Mouse (Mus musculus) lung, embryonic 15.5 days (tissue): ENCODE data around the gene Lgals7. TPM values are rescaled to one million over a fixed set of nuclear protein-coding genes. Genes with fewer than 3 reads are reported as not detected.
"Not testable (repeated sequence)": the region's sequence is repeated elsewhere in the genome, so short reads cannot be mapped to it uniquely, and the experiment has no call there.

Source experiments
- ATAC-seq: fragments of 200-750 bp; cut with Nextera tagmentation; 2 replicates; pipeline ENCODE4 v1.8.0; 2017; ENCODE audit warnings: moderate number of reproducible peaks, borderline replicate concordance; ENCODE audit not compliant: low FRiP score, low TSS enrichment; ENCODE audit errors: extremely low read depth
- H3K27ac ChIP-seq: fragments of 300-500 bp; sonication (generic); 2 replicates; pipeline ENCODE4 v1.5.1; 2015; ENCODE audit warnings: moderate library complexity, mild to moderate bottlenecking, inconsistent platforms
- H3K27me3 ChIP-seq: fragments of 300-500 bp; sonication (generic); 2 replicates; pipeline ENCODE4 v1.6.1; 2015; ENCODE audit warnings: inconsistent platforms
- H3K36me3 ChIP-seq: fragments of 300-500 bp; sonication (generic); 2 replicates; pipeline ENCODE4 v1.6.1; 2015; ENCODE audit warnings: inconsistent platforms
- H3K4me1 ChIP-seq: fragments of 300-500 bp; sonication (generic); 2 replicates; pipeline ENCODE4 v1.6.1; 2015; ENCODE audit warnings: inconsistent platforms
- H3K4me2 ChIP-seq: fragments of 300-500 bp; sonication (generic); 2 replicates; pipeline ENCODE4 v1.6.1; 2015; ENCODE audit warnings: inconsistent platforms, mild to moderate bottlenecking, moderate library complexity
- H3K4me3 ChIP-seq: fragments of 300-500 bp; sonication (generic); 2 replicates; pipeline ENCODE4 v1.5.1; 2015; ENCODE audit warnings: mild to moderate bottlenecking, inconsistent platforms
- H3K9ac ChIP-seq: fragments of 300-500 bp; sonication (generic); 2 replicates; pipeline ENCODE4 v1.6.1; 2015; ENCODE audit warnings: inconsistent platforms
- H3K9me3 ChIP-seq: fragments of 300-500 bp; sonication (generic); 2 replicates; pipeline ENCODE4 v1.6.1; 2016; ENCODE audit warnings: inconsistent platforms
- WGBS: fragments of 180-500 bp; shearing (Covaris S2); methylation state at CpG from one replicate; pipeline ENCODE4 v1.1.7; 2015; 5-methylcytosine and 5-hydroxymethylcytosine counted together
- polyA plus RNA-seq: library from polyadenylated mRNA; unstranded; fragments of >200 nt; fragmentation: Nextera tagmentation; extraction: Ambion mirVana; gene quantifications from 2 replicates; pipeline ENCODE4 v1.2.1, GENCODE M21; 2015

Gene Lgals7
- polyA plus RNA-seq, 1 experiment from 2014 or later: 1.6 TPM

DNA sequence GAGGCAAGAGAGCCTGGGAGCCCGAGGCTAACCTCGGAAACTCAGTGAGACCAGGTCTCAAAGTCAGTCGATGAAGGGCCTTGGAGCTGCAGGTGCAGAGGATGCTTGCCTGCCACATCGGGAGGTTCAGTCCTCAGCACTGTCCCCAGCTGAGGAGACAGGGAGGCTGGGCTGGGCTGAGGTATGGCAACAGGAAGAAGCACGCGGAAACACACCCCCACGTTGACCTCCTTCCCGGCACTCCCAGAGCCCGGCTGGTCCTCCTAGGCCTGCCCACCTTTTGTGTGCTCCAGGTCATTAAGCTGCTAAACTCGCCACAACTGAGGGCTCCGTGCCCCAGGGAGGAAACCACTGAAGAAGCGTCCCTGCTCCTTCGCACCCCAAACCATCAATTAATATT lies 17.5 kb downstream of the Lgals7 start, which contains the start of gene Capn12:
Gene Capn12, plus strand, starts transcription at position 224 of the 400 bp plus-strand sequence.
- no peak within 1 kb of the TSS for H3K9ac ChIP-seq
- H3K4me1 ChIP-seq: 0 out of 2 replicates have a peak, but pooled peaks cover 7% of the 10 kb centered on the region
- H3K4me2 ChIP-seq: no peak within 1 kb of the TSS
- no peak for ATAC-seq
- H3K27me3 ChIP-seq: peaks cover 8% of the 10 kb centered on the region
- H3K36me3 ChIP-seq: no peaks in the 10 kb centered on the region
- H3K27ac ChIP-seq: no peak within 1 kb of the TSS
- WGBS: 37% methylated on average over 13 of the region's 13 CpGs
- no peak within 1 kb of the TSS for H3K4me3 ChIP-seq
- no peaks in the 10 kb centered on the region for H3K9me3 ChIP-seq

DNA sequence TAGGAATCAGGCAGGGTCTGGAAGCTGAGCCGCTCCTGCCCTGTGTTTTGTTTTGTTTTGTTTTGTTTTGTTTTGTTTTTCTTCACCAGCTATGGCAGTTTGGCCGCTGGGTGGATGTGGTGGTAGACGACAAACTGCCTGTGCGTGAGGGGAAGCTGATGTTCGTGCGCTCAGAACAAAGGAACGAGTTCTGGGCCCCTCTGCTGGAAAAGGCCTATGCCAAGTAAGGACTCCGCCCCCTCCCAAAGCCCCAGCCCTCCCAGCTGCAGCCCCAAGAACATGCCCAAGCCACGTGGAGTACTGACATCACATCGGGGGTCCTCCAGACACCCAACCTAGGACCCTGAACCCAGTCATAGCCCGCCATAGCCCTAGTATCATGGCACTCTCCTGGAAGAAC lies 19.4 kb downstream of the Lgals7 start:
- WGBS: 60% methylated on average over 11 of the region's 11 CpGs

GRCm38 (mm10) chr7:28883704-28884103 lies 20.1 kb downstream of the Lgals7 start:
- H3K9ac ChIP-seq, H3K27ac ChIP-seq, H3K4me2 ChIP-seq, H3K9me3 ChIP-seq, ATAC-seq, H3K4me3 ChIP-seq, H3K36me3 ChIP-seq: not testable (repeated sequence)
- H3K27me3 ChIP-seq: peaks cover 33% of the 10 kb centered on the region
- WGBS: 89% methylated on average over 4 of the region's 4 CpGs
- peaks cover 13% of the 10 kb centered on the region for H3K4me1 ChIP-seq

More for the DNA sequence above, 19.4 kb downstream of the Lgals7 start:
- no peak overlapping the region for H3K4me2 ChIP-seq
- peaks cover 26% of the 10 kb centered on the region for H3K27me3 ChIP-seq
- H3K4me3 ChIP-seq: no peak overlapping the region
- no peaks in the 10 kb centered on the region for H3K9me3 ChIP-seq
- H3K27ac ChIP-seq: no peak overlapping the region
- H3K4me1 ChIP-seq: 0 out of 2 replicates have a peak, but pooled peaks cover 7% of the 10 kb centered on the region
- H3K9ac ChIP-seq: no peak overlapping the region
- ATAC-seq: 0 out of 2 replicates have a peak, but pooled peaks have one; percentile 15
- no peaks in the 10 kb centered on the region for H3K36me3 ChIP-seq

GRCm38 (mm10) chr7:28886486-28886885 lies 22.8 kb downstream of the Lgals7 start:
- 21% methylated on average over 14 of the region's 14 CpGs for WGBS
- no peak overlapping the region for H3K27ac ChIP-seq
- ATAC-seq: no peak
- H3K4me2 ChIP-seq: no peak overlapping the region
- no peaks in the 10 kb centered on the region for H3K9me3 ChIP-seq
- peaks cover 6% of the 10 kb centered on the region for H3K36me3 ChIP-seq
- H3K27me3 ChIP-seq: peaks cover 51% of the 10 kb centered on the region
- H3K4me3 ChIP-seq: no peak overlapping the region
- peaks cover 13% of the 10 kb centered on the region for H3K4me1 ChIP-seq
- H3K9ac ChIP-seq: no peak overlapping the region

GRCm38 (mm10) chr7:28888701-28889161 lies 25.1 kb downstream of the Lgals7 start:
- Histone ChIP-seq H3K9ac (no peak overlapping the region), H3K4me3 (peak overlapping the region; percentile 27), H3K27ac (no peak overlapping the region), H3K4me1 (peaks cover 10% of the 10 kb centered on the region), H3K27me3 (peaks cover 51% of the 10 kb centered on the region), H3K36me3 (peaks cover 26% of the 10 kb centered on the region), H3K4me2 (peak overlapping the region; percentile 59), H3K9me3 (no peaks in the 10 kb centered on the region)
- WGBS: 1% methylated on average over 27 of the region's 27 CpGs
- ATAC-seq: no peak

- Histone ChIP-seq H3K27me3 (peaks cover 29% of the 10 kb centered on the region), H3K4me1 (peaks cover 10% of the 10 kb centered on the region), H3K36me3 (peaks cover 65% of the 10 kb centered on the region), H3K4me2 (no peak overlapping the region), H3K27ac (no peak overlapping the region), H3K9ac (no peak overlapping the region), H3K4me3 (no peak overlapping the region), H3K9me3 (no peaks in the 10 kb centered on the region)
- 93% methylated on average over 17 of the region's 17 CpGs for WGBS
- ATAC-seq: no peak
Observed at GRCm38 (mm10) chr7:28892601-28893000, 28.9 kb downstream of the Lgals7 start.

DNA sequence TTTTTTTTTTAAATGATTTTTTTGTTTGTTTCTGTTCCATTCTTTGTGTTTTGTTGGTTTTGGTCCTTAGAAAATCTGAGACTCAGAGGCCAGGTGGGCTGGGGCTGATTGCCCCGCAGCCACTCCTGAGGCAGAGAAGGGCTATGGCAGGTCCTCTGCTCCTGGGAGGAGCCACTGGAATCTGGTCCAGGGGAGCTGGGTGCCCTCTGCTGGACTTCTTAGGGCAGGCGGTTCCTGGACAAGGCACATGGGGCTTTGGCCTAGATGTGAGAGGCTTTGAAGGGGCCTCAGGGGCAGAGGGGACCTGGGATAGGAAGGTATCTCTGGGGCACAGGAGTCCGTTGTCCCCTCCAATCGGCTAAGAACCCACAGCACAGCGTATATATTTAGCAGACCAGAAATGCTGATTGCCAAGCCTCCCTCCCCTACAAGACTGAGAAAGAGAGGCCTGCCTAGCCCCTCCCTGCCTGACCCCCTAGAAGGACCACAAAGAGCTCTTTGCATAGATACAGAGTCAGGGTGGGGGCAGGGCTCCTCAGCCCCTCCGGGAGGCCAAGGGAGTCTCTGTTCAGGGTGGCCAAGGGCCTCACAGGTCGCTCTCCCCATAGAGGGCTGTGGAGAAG lies 30.1 kb downstream of the Lgals7 start:
- no peak overlapping the region for H3K9ac ChIP-seq
- H3K4me2 ChIP-seq: no peak overlapping the region
- peaks cover 17% of the 10 kb centered on the region for H3K27me3 ChIP-seq
- H3K4me3 ChIP-seq: no peak overlapping the region
- no peak for ATAC-seq
- no peak overlapping the region for H3K27ac ChIP-seq
- H3K4me1 ChIP-seq: peaks cover 5% of the 10 kb centered on the region
- WGBS: 47% methylated on average over 7 of the region's 7 CpGs
- peaks cover 76% of the 10 kb centered on the region for H3K36me3 ChIP-seq
- H3K9me3 ChIP-seq: no peaks in the 10 kb centered on the region

DNA sequence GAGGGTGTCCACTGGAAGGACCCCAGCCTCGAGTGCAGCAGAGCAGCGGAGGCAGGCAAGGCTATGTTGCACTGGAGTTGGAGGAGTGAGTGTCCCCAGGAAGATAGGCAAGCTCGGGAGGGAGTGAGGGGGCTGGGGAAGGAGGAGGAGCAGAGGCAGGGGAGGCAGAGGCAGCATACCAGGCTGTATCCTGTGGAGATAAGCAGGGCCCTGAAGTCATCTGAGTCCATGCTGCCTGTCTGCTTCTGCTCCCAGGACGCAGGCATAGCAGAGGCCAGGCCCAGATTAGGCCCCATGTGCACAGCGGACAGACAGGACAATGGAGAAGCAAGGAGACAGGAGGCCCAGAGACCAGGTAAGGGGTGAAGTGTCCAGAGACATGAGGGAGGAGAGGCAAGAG lies 31.3 kb downstream of the Lgals7 start:
- no peaks in the 10 kb centered on the region for H3K4me1 ChIP-seq
- no peak overlapping the region for H3K27ac ChIP-seq
- no peaks in the 10 kb centered on the region for H3K9me3 ChIP-seq
- ATAC-seq: no peak
- H3K9ac ChIP-seq: no peak overlapping the region
- H3K27me3 ChIP-seq: peaks cover 6% of the 10 kb centered on the region
- 48% methylated on average over 5 of the region's 5 CpGs for WGBS
- H3K4me2 ChIP-seq: no peak overlapping the region
- peaks cover 88% of the 10 kb centered on the region for H3K36me3 ChIP-seq
- no peak overlapping the region for H3K4me3 ChIP-seq

DNA sequence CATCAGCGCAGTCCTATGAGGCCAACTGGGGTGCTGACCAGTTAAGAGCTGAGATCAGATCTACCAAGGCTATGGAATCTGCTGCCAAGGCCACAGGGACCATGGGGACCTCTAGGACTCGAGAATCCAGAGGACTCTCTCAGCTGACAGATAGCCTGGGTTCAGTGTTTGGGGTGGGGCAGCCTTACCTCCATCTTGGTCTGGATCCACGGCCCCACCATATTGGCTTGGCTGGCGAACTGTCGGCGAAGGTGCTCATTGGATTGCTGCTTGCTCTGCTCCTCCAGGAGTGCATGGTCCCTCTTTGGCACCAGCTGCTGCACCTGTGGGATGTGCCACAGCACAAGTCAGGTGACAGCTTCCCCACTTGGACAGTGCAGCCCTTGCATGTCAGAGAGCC lies 34.0 kb downstream of the Lgals7 start:
- peaks cover 96% of the 10 kb centered on the region for H3K36me3 ChIP-seq
- H3K9me3 ChIP-seq: no peaks in the 10 kb centered on the region
- H3K4me2 ChIP-seq: no peak overlapping the region
- no peak for ATAC-seq
- H3K4me1 ChIP-seq: no peaks in the 10 kb centered on the region
- H3K9ac ChIP-seq: no peak overlapping the region
- H3K4me3 ChIP-seq: no peak overlapping the region
- 91% methylated on average over 6 of the region's 6 CpGs for WGBS
- no peak overlapping the region for H3K27ac ChIP-seq
- H3K27me3 ChIP-seq: no peaks in the 10 kb centered on the region

DNA sequence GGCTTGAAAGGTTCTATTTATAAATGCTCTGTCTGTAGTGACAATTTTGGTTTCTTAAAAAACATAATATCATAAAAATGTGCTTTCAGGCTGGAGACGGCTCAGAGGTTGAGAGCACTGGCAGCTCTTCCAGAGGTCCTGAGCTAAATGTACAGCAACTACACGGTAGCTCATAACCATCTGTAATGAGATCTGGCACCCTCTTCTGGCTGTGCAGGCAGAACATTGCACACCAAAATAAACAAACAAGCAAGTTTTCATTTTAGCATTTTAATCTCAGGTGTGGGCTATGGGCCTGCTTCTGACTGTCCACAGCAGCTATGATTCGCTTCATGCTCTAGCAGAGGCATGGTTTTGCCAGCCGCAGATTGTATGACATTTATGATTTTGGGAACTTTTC lies 36.3 kb downstream of the Lgals7 start:
- Histone ChIP-seq H3K36me3 (peaks cover 99% of the 10 kb centered on the region), H3K9me3 (no peaks in the 10 kb centered on the region), H3K4me2 (no peak overlapping the region), H3K4me3 (no peak overlapping the region), H3K27me3 (no peaks in the 10 kb centered on the region), H3K4me1 (no peaks in the 10 kb centered on the region), H3K27ac (no peak overlapping the region), H3K9ac (no peak overlapping the region)
- ATAC-seq: no peak
- WGBS: 82% methylated on average over 4 of the region's 4 CpGs

DNA sequence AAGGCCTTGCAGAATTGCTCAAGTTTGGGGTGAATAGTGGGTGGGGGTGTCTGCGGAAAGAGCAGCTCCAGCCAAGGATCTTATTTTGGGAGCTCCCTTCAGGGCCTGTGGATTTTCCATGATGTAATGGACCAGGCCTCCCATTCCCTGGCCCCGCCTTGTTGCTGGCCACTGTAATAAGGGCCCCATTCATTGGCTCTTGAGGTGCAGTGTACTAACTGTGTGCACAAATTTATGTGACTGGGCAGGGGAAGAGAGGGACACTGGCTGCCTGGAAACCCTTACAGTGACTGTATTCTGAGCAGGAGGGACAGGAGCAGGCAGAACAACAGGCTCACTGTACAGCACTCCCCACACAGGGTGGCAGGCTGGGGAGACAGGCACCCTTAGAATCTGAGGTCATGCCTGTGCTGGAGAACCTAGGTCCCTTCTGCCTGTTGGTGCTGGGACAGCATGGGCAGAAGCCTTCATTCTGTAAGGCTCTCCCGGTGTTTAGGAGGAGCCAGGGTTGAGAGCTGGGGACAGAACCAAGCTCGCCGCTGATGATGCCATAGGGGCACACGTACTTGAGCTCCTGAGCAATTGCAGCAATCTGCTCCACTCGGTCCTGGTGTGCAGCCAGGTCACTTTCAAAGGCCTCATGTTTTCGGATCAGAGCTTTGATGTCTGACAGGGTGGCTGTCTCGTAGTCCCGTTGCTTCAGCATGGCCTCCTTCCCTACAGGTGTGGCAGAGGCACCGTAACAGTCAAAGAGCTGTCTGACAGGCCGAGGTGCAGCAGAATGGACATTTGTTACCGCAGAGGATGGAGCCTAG lies 37.9 kb downstream of the Lgals7 start:
- peaks cover 99% of the 10 kb centered on the region for H3K36me3 ChIP-seq
- H3K9ac ChIP-seq: no peak overlapping the region
- peak; percentile 13; the same call in 1 of the 2 replicates for ATAC-seq
- WGBS: 85% methylated on average over 13 of the region's 13 CpGs
- H3K4me1 ChIP-seq: no peaks in the 10 kb centered on the region
- no peak overlapping the region for H3K4me3 ChIP-seq
- H3K27ac ChIP-seq: no peak overlapping the region
- no peak overlapping the region for H3K4me2 ChIP-seq
- H3K9me3 ChIP-seq: no peaks in the 10 kb centered on the region
- H3K27me3 ChIP-seq: no peaks in the 10 kb centered on the region

DNA sequence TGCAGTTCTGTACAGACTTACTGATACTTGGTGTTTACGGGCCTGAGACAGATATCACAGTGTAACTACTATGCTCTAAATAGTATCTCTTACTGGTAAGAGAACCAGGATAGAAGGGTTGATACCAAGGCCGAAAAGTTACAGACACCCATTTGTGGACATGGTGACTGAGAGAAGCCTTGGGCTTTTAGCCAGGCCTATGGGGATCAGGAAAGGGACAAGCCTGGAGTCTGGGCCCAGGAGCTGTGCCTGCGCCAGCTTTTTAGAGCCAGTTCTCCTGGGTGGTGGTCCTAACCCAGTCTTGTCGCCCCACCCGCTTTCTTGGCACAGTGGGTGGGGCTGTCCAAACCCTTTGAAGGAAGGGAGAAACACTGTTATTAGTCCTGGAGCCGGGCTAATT lies 38.5 kb downstream of the Lgals7 start:
- H3K9ac ChIP-seq: no peak overlapping the region
- 92% methylated on average over 6 of the region's 6 CpGs for WGBS

More for the DNA sequence above, 38.5 kb downstream of the Lgals7 start:
- Histone ChIP-seq H3K4me3 (no peak overlapping the region), H3K36me3 (peaks cover 99% of the 10 kb centered on the region), H3K4me2 (no peak overlapping the region), H3K27me3 (no peaks in the 10 kb centered on the region), H3K27ac (no peak overlapping the region), H3K4me1 (no peaks in the 10 kb centered on the region), H3K9me3 (no peaks in the 10 kb centered on the region)
- ATAC-seq: no peak
